Mouse (Mus musculus) midbrain, embryonic 16.5 days (tissue): Measurements from ENCODE around the gene BC107364. TPM values are rescaled to one million over a fixed set of nuclear protein-coding genes. Genes with fewer than 3 reads are reported as not detected.
A peak's percentile ranks its signal among the peaks of the same experiment; 100 is the strongest.
"Not testable (repeated sequence)": the region's sequence is repeated elsewhere in the genome, so short reads cannot be mapped to it uniquely, and the experiment has no call there.

Source experiments
- ATAC-seq: fragments of 200-750 bp; cut with Nextera tagmentation; 2 replicates; pipeline ENCODE4 v1.8.0; 2017; ENCODE audit warnings: moderate TSS enrichment
- H3K27ac ChIP-seq: fragments of 300-500 bp; sonication (generic); 2 replicates; pipeline ENCODE4 v1.5.1; 2014; ENCODE audit warnings: mild to moderate bottlenecking, low read length, mixed read lengths
- H3K27me3 ChIP-seq: fragments of 300-500 bp; sonication (generic); 2 replicates; pipeline ENCODE4 v1.6.1; 2014; ENCODE audit warnings: low read depth, low read length, mixed read lengths; ENCODE audit not compliant: control insufficient read depth, insufficient read depth
- H3K36me3 ChIP-seq: fragments of 300-500 bp; sonication (generic); 2 replicates; pipeline ENCODE4 v1.6.1; 2014; ENCODE audit warnings: mild to moderate bottlenecking, low read length, moderate library complexity, mixed read lengths; ENCODE audit not compliant: control insufficient read depth, insufficient read depth
- H3K4me1 ChIP-seq: fragments of 300-500 bp; sonication (generic); 2 replicates; pipeline ENCODE4 v1.6.1; 2014; ENCODE audit warnings: mild to moderate bottlenecking, low read length, mixed read lengths; ENCODE audit not compliant: control insufficient read depth, insufficient read depth
- H3K4me2 ChIP-seq: fragments of 300-500 bp; sonication (generic); 2 replicates; pipeline ENCODE4 v1.6.1; 2014; ENCODE audit warnings: mild to moderate bottlenecking, low read length, mixed read lengths
- H3K4me3 ChIP-seq: fragments of 300-500 bp; sonication (generic); 2 replicates; pipeline ENCODE4 v1.5.1; 2014; ENCODE audit warnings: low read depth, mild to moderate bottlenecking, low read length, moderate library complexity, mixed read lengths
- H3K9ac ChIP-seq: fragments of 300-500 bp; sonication (generic); 2 replicates; pipeline ENCODE4 v1.6.1; 2014; ENCODE audit warnings: low read depth, low read length, mixed read lengths
- H3K9me3 ChIP-seq: fragments of 300-500 bp; sonication (generic); replicated peaks from 2 replicates; pipeline ENCODE4 v1.6.1; 2014; ENCODE audit warnings: mild to moderate bottlenecking, low read length, mixed read lengths; ENCODE audit not compliant: control insufficient read depth, poor library complexity, severe bottlenecking
- WGBS: fragments of 180-500 bp; shearing (Covaris S2); extraction: QIAGEN DNeasy Blood & Tissue Kit; methylation state at CpG from one replicate; pipeline ENCODE4 v1.1.7; 2014; 5-methylcytosine and 5-hydroxymethylcytosine counted together
- polyA plus RNA-seq: library from polyadenylated mRNA; unstranded; fragments of >200 nt; fragmentation: Nextera tagmentation; extraction: Ambion mirVana; gene quantifications from 2 replicates; pipeline ENCODE4 v1.2.1, GENCODE M21; 2015

BC107364 gene
- polyA plus RNA-seq, 1 experiment from 2014 or later, result not detected

- Histone ChIP-seq H3K27me3 (peaks cover 68% of the 10 kb centered on the region), H3K4me3 (peak overlapping the region; percentile 49), H3K9ac (peak overlapping the region; percentile 69), H3K27ac (no peak overlapping the region), H3K36me3 (no peaks in the 10 kb centered on the region), H3K9me3 (no peaks in the 10 kb centered on the region), H3K4me2 (peak overlapping the region; percentile 82), H3K4me1 (0 out of 2 replicates have a peak, but pooled peaks cover 2% of the 10 kb centered on the region)
- no peak for ATAC-seq
- under 1% methylated on average over 13 of the region's 13 CpGs for WGBS
Measured at GRCm38 (mm10) chr3:96440578-96440977, 11.5 kb downstream of the BC107364 start.

- Histone ChIP-seq H3K4me1 (no peaks in the 10 kb centered on the region), H3K27ac (no peak overlapping the region), H3K36me3 (no peaks in the 10 kb centered on the region), H3K4me2 (peak overlapping the region; percentile 22), H3K27me3 (peaks cover 35% of the 10 kb centered on the region), H3K4me3 (peak overlapping the region; percentile 16), H3K9me3 (no peaks in the 10 kb centered on the region), H3K9ac (0 out of 2 replicates have a peak overlapping the region, but pooled peaks have one; percentile 1)
- ATAC-seq, result peak; percentile 45; the same call in 1 of the 2 replicates
- WGBS, result 1% methylated on average over 26 of the region's 26 CpGs
Measured at GRCm38 (mm10) chr3:96435557-96436091, 16.5 kb downstream of the BC107364 start.

GRCm38 (mm10) chr3:96432207-96432606 is 19.9 kb downstream of the BC107364 start:
- Histone ChIP-seq H3K27ac (no peak overlapping the region), H3K9ac (no peak overlapping the region), H3K4me2 (no peak overlapping the region), H3K27me3 (peaks cover 21% of the 10 kb centered on the region), H3K9me3 (no peaks in the 10 kb centered on the region), H3K4me1 (no peaks in the 10 kb centered on the region), H3K36me3 (no peaks in the 10 kb centered on the region), H3K4me3 (no peak overlapping the region)
- 4% methylated on average over 3 of the region's 3 CpGs for WGBS
- no peak for ATAC-seq

GRCm38 (mm10) chr3:96429819-96430132 is 22.3 kb downstream of the BC107364 start:
- H3K27me3 ChIP-seq, result peaks cover 10% of the 10 kb centered on the region
- no peaks in the 10 kb centered on the region for H3K4me1 ChIP-seq
- no peaks in the 10 kb centered on the region for H3K36me3 ChIP-seq
- 78% methylated on average over 4 of the region's 4 CpGs for WGBS
- H3K4me3 ChIP-seq, result no peak overlapping the region
- H3K4me2 ChIP-seq, result no peak overlapping the region
- ATAC-seq, result no peak
- no peaks in the 10 kb centered on the region for H3K9me3 ChIP-seq
- no peak overlapping the region for H3K9ac ChIP-seq
- no peak overlapping the region for H3K27ac ChIP-seq

GRCm38 (mm10) chr3:96428941-96429818 is 22.9 kb downstream of the BC107364 start:
- no peak overlapping the region for H3K4me2 ChIP-seq
- no peak for ATAC-seq

GRCm38 (mm10) chr3:96427761-96428462 is 24.2 kb downstream of the BC107364 start:
- Histone ChIP-seq H3K4me2 (no peak overlapping the region), H3K4me1 (no peaks in the 10 kb centered on the region), H3K27ac (no peak overlapping the region), H3K36me3 (no peaks in the 10 kb centered on the region), H3K4me3 (no peak overlapping the region), H3K27me3 (peaks cover 5% of the 10 kb centered on the region), H3K9me3 (no peaks in the 10 kb centered on the region), H3K9ac (no peak overlapping the region)
- 8% methylated on average over 16 of the region's 16 CpGs for WGBS
- no peak for ATAC-seq

More at GRCm38 (mm10) chr3:96428941-96429818, 22.9 kb downstream of the BC107364 start:
- no peak overlapping the region for H3K9ac ChIP-seq
- no peaks in the 10 kb centered on the region for H3K36me3 ChIP-seq
- H3K27me3 ChIP-seq, result peaks cover 5% of the 10 kb centered on the region
- 86% methylated on average over 13 of the region's 13 CpGs for WGBS
- no peak overlapping the region for H3K4me3 ChIP-seq
- no peaks in the 10 kb centered on the region for H3K9me3 ChIP-seq
- no peak overlapping the region for H3K27ac ChIP-seq
- no peaks in the 10 kb centered on the region for H3K4me1 ChIP-seq

- Histone ChIP-seq H3K4me2 (no peak overlapping the region), H3K4me1 (no peaks in the 10 kb centered on the region), H3K27ac (no peak overlapping the region), H3K9me3 (no peaks in the 10 kb centered on the region), H3K27me3 (peaks cover 5% of the 10 kb centered on the region), H3K4me3 (no peak overlapping the region), H3K9ac (no peak overlapping the region), H3K36me3 (no peaks in the 10 kb centered on the region)
- 19% methylated on average over 4 of the region's 4 CpGs for WGBS
- ATAC-seq, result no peak
Measured at GRCm38 (mm10) chr3:96427311-96427710, 24.8 kb downstream of the BC107364 start.

GRCm38 (mm10) chr3:96426268-96426667 is 25.8 kb downstream of the BC107364 start:
- ATAC-seq, result no peak

GRCm38 (mm10) chr3:96424447-96424846 is 27.7 kb downstream of the BC107364 start:
- not testable (repeated sequence) for ATAC-seq, H3K36me3 ChIP-seq, H3K27ac ChIP-seq, H3K4me1 ChIP-seq, H3K4me2 ChIP-seq, H3K9ac ChIP-seq, H3K9me3 ChIP-seq, H3K27me3 ChIP-seq, H3K4me3 ChIP-seq
- 9% methylated on average over 4 of the region's 4 CpGs for WGBS

More at GRCm38 (mm10) chr3:96426268-96426667, 25.8 kb downstream of the BC107364 start:
- H3K9ac ChIP-seq, result no peak overlapping the region
- no peaks in the 10 kb centered on the region for H3K4me1 ChIP-seq
- peaks cover 5% of the 10 kb centered on the region for H3K27me3 ChIP-seq
- H3K4me3 ChIP-seq, result no peak overlapping the region
- no peak overlapping the region for H3K27ac ChIP-seq
- no peaks in the 10 kb centered on the region for H3K36me3 ChIP-seq
- no peak overlapping the region for H3K4me2 ChIP-seq
- H3K9me3 ChIP-seq, result no peaks in the 10 kb centered on the region
- 74% methylated on average over 4 of the region's 4 CpGs for WGBS
